Comparison of ENCODE assay signal across 8 mouse cellular contexts in genomic region chr4:136834815-136835620, GRCm38 (mm10). TPM values are rescaled to one million over a fixed set of nuclear protein-coding genes. Genes with fewer than 3 reads are reported as not detected.
DNase-seq lines count a peak whose midpoint lies in the region; ATAC-seq and TF ChIP-seq lines count a peak whose summit lies in the region.

No protein-coding gene starts in this region.

- H3K4me2 ChIP-seq in heart, embryonic 15.5 days = peak overlapping the region; percentile 95
- H3K4me2 ChIP-seq in forebrain, embryonic 16.5 days (ENCODE audit: low read length) = peak overlapping the region; percentile 82
- peak overlapping the region; percentile 82 for H3K4me2 ChIP-seq in liver, embryonic 11.5 days

- TF ChIP-seq POLR2A in small intestine, adult 2 months (IDR thresholded peaks at IDR 0.05; ENCODE audit: low read depth, low read length) = no peak

- H3K27me3 ChIP-seq in heart, embryonic 15.5 days = peaks cover 89% of the 10 kb centered on the region
- H3K27me3 ChIP-seq in forebrain, embryonic 16.5 days (replicated peaks; ENCODE audit: control insufficient read depth, insufficient read depth, low read length) = no peaks in the 10 kb centered on the region
- H3K27me3 ChIP-seq in liver, embryonic 11.5 days (replicated peaks; ENCODE audit: control insufficient read depth, insufficient read depth, low read length) = peaks cover 91% of the 10 kb centered on the region
- no peaks in the 10 kb centered on the region; the same call in 1 of the 2 replicates for H3K27me3 ChIP-seq in small intestine, adult 2 months (ENCODE audit: control insufficient read depth, insufficient read depth, low read length)

- H3K9ac ChIP-seq in heart, embryonic 15.5 days = peak overlapping the region; percentile 68
- peak overlapping the region; percentile 87 for H3K9ac ChIP-seq in forebrain, embryonic 16.5 days (replicated peaks; ENCODE audit: low read depth, low read length)
- H3K9ac ChIP-seq in liver, embryonic 11.5 days (ENCODE audit: low read depth, low read length) = peak overlapping the region; percentile 60

- WGBS in heart, embryonic 15.5 days = under 1% methylated on average over 75 of the region's 76 CpGs
- under 1% methylated on average over 56 of the region's 76 CpGs for WGBS in forebrain, embryonic 16.5 days
- WGBS in liver, embryonic 11.5 days = 1% methylated on average over 73 of the region's 76 CpGs
- under 1% methylated on average over 76 of the region's 76 CpGs for WGBS in small intestine, adult 2 months

- no peak for TF ChIP-seq CTCF in small intestine, adult 2 months (IDR thresholded peaks at IDR 0.05; ENCODE audit: extremely low read depth, insufficient read length, insufficient replicate concordance, low read depth, low read length)

- no peak for DNase-seq in heart, postnatal 36 days
- peak; percentile 22 for DNase-seq in 3T3-L1 (ENCODE audit: low read depth, low spot score)
- peak; percentile 47 to 48 for DNase-seq in adrenal gland, postnatal 36 days
- no peak for DNase-seq in liver, embryonic 11.5 days (ENCODE audit: low spot score)

- intact Hi-C loops in heart, postnatal 36 days (cut with DNase I) = no loop called here

- no peaks in the 10 kb centered on the region for H3K9me3 ChIP-seq in heart, embryonic 15.5 days (replicated peaks)
- H3K9me3 ChIP-seq in forebrain, embryonic 16.5 days (ENCODE audit: control insufficient read depth, low read length) = no peaks in the 10 kb centered on the region
- no peaks in the 10 kb centered on the region for H3K9me3 ChIP-seq in liver, embryonic 11.5 days (ENCODE audit: control insufficient read depth, low read length)

- no peak overlapping the region for H3K27ac ChIP-seq in heart, embryonic 15.5 days
- peak overlapping the region; percentile 99 for H3K27ac ChIP-seq in forebrain, embryonic 16.5 days (ENCODE audit: low read length)
- H3K27ac ChIP-seq in liver, embryonic 11.5 days (ENCODE audit: low read depth, low read length) = no peak overlapping the region
- no peak overlapping the region for H3K27ac ChIP-seq in small intestine, adult 2 months (ENCODE audit: insufficient read depth, low read depth, low read length)

- ATAC-seq in heart, embryonic 15.5 days (replicated peaks; ENCODE audit: insufficient number of reproducible peaks, insufficient read depth, low FRiP score, low read depth) = 0 out of 2 replicates have a peak, but pooled peaks have one; percentile 11
- ATAC-seq in forebrain, embryonic 16.5 days = peak; percentile 19; the same call in 1 of the 2 replicates
- ATAC-seq in liver, embryonic 11.5 days (replicated peaks; ENCODE audit: low FRiP score) = no peak
- no peak for ATAC-seq in monocyte, adult 5-6 weeks (replicated peaks; ENCODE audit: insufficient number of reproducible peaks, low FRiP score, low TSS enrichment, poor library complexity, severe bottlenecking)

- H3K4me3 ChIP-seq in heart, embryonic 15.5 days = peak overlapping the region; percentile 64
- H3K4me3 ChIP-seq in forebrain, embryonic 16.5 days (replicated peaks; ENCODE audit: low read length) = peak overlapping the region; percentile 58
- peak overlapping the region; percentile 71 for H3K4me3 ChIP-seq in liver, embryonic 11.5 days (ENCODE audit: low read depth, low read length)
- peak overlapping the region; percentile 86 for H3K4me3 ChIP-seq in small intestine, adult 2 months (ENCODE audit: low read depth, low read length)

- H3K4me1 ChIP-seq in heart, embryonic 15.5 days (replicated peaks) = peaks cover 32% of the 10 kb centered on the region
- H3K4me1 ChIP-seq in forebrain, embryonic 16.5 days (replicated peaks; ENCODE audit: control insufficient read depth, insufficient read depth, low read length) = peaks cover 62% of the 10 kb centered on the region
- H3K4me1 ChIP-seq in liver, embryonic 11.5 days (replicated peaks; ENCODE audit: control insufficient read depth, insufficient read depth, low read length) = peaks cover 17% of the 10 kb centered on the region
- peaks cover 45% of the 10 kb centered on the region for H3K4me1 ChIP-seq in small intestine, adult 2 months (ENCODE audit: control insufficient read depth, insufficient read depth, insufficient read length, low read length)

- H3K36me3 ChIP-seq in heart, embryonic 15.5 days = no peaks in the 10 kb centered on the region
- no peaks in the 10 kb centered on the region for H3K36me3 ChIP-seq in forebrain, embryonic 16.5 days (ENCODE audit: control insufficient read depth, insufficient read depth)
- no peaks in the 10 kb centered on the region for H3K36me3 ChIP-seq in liver, embryonic 11.5 days (ENCODE audit: control insufficient read depth, insufficient read depth, low read length)
- no peaks in the 10 kb centered on the region for H3K36me3 ChIP-seq in small intestine, adult 2 months (ENCODE audit: control insufficient read depth, insufficient read depth, low read length)

RNA-seq across cellular contexts. Expression of gene Ephb2, which starts 0.8 kb away (rescaled TPM):
- polyA plus RNA-seq in heart, embryonic 15.5 days (2015; fragmentation: Nextera tagmentation; extraction: Ambion mirVana) = 1.3 and 3.3 TPM in 2 replicates
- under 1 TPM; 0.16 to 0.39 TPM for total RNA-seq in heart, postnatal 36 days (2021)
- 10 to 100 TPM; 18.7 to 19.8 TPM for total RNA-seq in adrenal gland, postnatal 36 days (2021)
- 12.3 and 13.1 TPM in 2 replicates for polyA plus RNA-seq in forebrain, embryonic 16.5 days (2015; fragmentation: Nextera tagmentation; extraction: Ambion mirVana)
- 4.8 and 5.1 TPM in 2 replicates for polyA plus RNA-seq in liver, embryonic 11.5 days (2014; fragmentation: Nextera tagmentation; extraction: Ambion mirVana)
- 32.1 and 57.6 TPM in 2 replicates for polyA plus RNA-seq in small intestine, adult 2 months (2012; rRNA removed)
- total RNA-seq in monocyte, adult 5-6 weeks (2017) = 0.10 TPM in 1 of 3 replicates, not detected in the others

RNA-seq across cellular contexts. Expression of gene C1qb, which starts 51.0 kb away (rescaled TPM):
- 43.1 and 60.2 TPM in 2 replicates for polyA plus RNA-seq in heart, embryonic 15.5 days (2015; fragmentation: Nextera tagmentation; extraction: Ambion mirVana)
- 10 to 100 TPM; 39.8 to 72.6 TPM for total RNA-seq in heart, postnatal 36 days (2021)
- 10 to 100 TPM; 43.5 to 77.2 TPM for total RNA-seq in adrenal gland, postnatal 36 days (2021)
- 24.1 and 32.0 TPM in 2 replicates for polyA plus RNA-seq in forebrain, embryonic 16.5 days (2015; fragmentation: Nextera tagmentation; extraction: Ambion mirVana)
- 77.7 and 81.2 TPM in 2 replicates for polyA plus RNA-seq in liver, embryonic 11.5 days (2014; fragmentation: Nextera tagmentation; extraction: Ambion mirVana)
- 58.9 and 71.3 TPM in 2 replicates for polyA plus RNA-seq in small intestine, adult 2 months (2012; rRNA removed)
- total RNA-seq in monocyte, adult 5-6 weeks (2017) = 0.87 TPM in 1 of 3 replicates, not detected in the others

RNA-seq across cellular contexts. Expression of gene C1qc, which starts 57.8 kb away (rescaled TPM):
- polyA plus RNA-seq in heart, embryonic 15.5 days (2015; fragmentation: Nextera tagmentation; extraction: Ambion mirVana) = 23.8 and 32.9 TPM in 2 replicates
- total RNA-seq in heart, postnatal 36 days (2021) = 10 to 100 TPM; 32.6 to 53.9 TPM
- 10 to 100 TPM; 30.6 to 58.1 TPM for total RNA-seq in adrenal gland, postnatal 36 days (2021)
- 13.9 and 17.6 TPM in 2 replicates for polyA plus RNA-seq in forebrain, embryonic 16.5 days (2015; fragmentation: Nextera tagmentation; extraction: Ambion mirVana)
- 40.4 and 42.0 TPM in 2 replicates for polyA plus RNA-seq in liver, embryonic 11.5 days (2014; fragmentation: Nextera tagmentation; extraction: Ambion mirVana)
- 82.5 and 108 TPM in 2 replicates for polyA plus RNA-seq in small intestine, adult 2 months (2012; rRNA removed)
- total RNA-seq in monocyte, adult 5-6 weeks (2017) = not detected in 3 replicates

Comparison
In these comparisons a context has a peak if more than half of its experiments do, and no peak if none do; other contexts are left out.
1. ATAC-seq: peak in heart, embryonic 15.5 days (single experiment) and forebrain, embryonic 16.5 days (single experiment); none in liver, embryonic 11.5 days (single experiment) and monocyte, adult 5-6 weeks (single experiment).
2. DNase-seq: peak in 3T3-L1 (single experiment) and adrenal gland, postnatal 36 days (2 of 2); none in heart, postnatal 36 days (0 of 2) and liver, embryonic 11.5 days (single experiment).
3. Peak in every context shown above with its lines, with median percentiles within 50 percentile points of each other: H3K4me2 ChIP-seq, H3K4me3 ChIP-seq and H3K9ac ChIP-seq.